Mouse (Mus musculus) midbrain, embryonic 10.5 days (tissue): ENCODE measurements around the gene Plb1. TPM values are rescaled to one million over a fixed set of nuclear protein-coding genes. Genes with fewer than 3 reads are reported as not detected.

ENCODE experiments used
- DNase-seq: peaks from one replicate; pipeline ENCODE4 v3.0.0-alpha.2; 2017; ENCODE audit warnings: low spot score
- H3K27ac ChIP-seq: fragments of 300-500 bp; sonication (generic); replicated peaks from 2 replicates; pipeline ENCODE4 v1.5.1; 2016; ENCODE audit warnings: mild to moderate bottlenecking
- H3K27me3 ChIP-seq: fragments of 300-500 bp; sonication (generic); 2 replicates; pipeline ENCODE4 v1.6.1; 2016; ENCODE audit warnings: low read depth, mild to moderate bottlenecking; ENCODE audit not compliant: poor library complexity, severe bottlenecking
- H3K36me3 ChIP-seq: fragments of 300-500 bp; sonication (generic); 2 replicates; pipeline ENCODE4 v1.6.1; 2016; ENCODE audit warnings: mild to moderate bottlenecking, moderate library complexity
- H3K4me1 ChIP-seq: fragments of 300-500 bp; sonication (generic); 2 replicates; pipeline ENCODE4 v1.6.1; 2016
- H3K4me3 ChIP-seq: fragments of 300-500 bp; sonication (generic); 2 replicates; pipeline ENCODE4 v1.5.1; 2016; ENCODE audit warnings: mild to moderate bottlenecking, moderate library complexity
- H3K9me3 ChIP-seq: fragments of 300-500 bp; sonication (generic); replicated peaks from 2 replicates; pipeline ENCODE4 v1.6.1; 2016; ENCODE audit warnings: mild to moderate bottlenecking
- WGBS: fragments of 180-500 bp; shearing (Covaris S2); methylation state at CpG from one replicate; pipeline ENCODE4 v1.1.7; 2016; 5-methylcytosine and 5-hydroxymethylcytosine counted together
- polyA plus RNA-seq: library from polyadenylated mRNA; unstranded; fragments of >200 nt; fragmentation: Nextera tagmentation; extraction: Ambion mirVana; gene quantifications from 2 replicates; pipeline ENCODE4 v1.2.1, GENCODE M21; 2016

Gene Plb1
- polyA plus RNA-seq, 1 experiment from 2014 or later, result 0.05 TPM

GRCm38 (mm10) chr5:32378546-32378945 lies 146.0 kb downstream of the Plb1 start:
- H3K9me3 ChIP-seq, result no peaks in the 10 kb centered on the region
- no peak for DNase-seq
- peaks cover 9% of the 10 kb centered on the region for H3K4me1 ChIP-seq
- H3K36me3 ChIP-seq, result no peaks in the 10 kb centered on the region
- H3K27me3 ChIP-seq, result no peaks in the 10 kb centered on the region
- no peak overlapping the region for H3K27ac ChIP-seq
- WGBS, result 60% methylated on average over 3 of the region's 3 CpGs
- no peak overlapping the region for H3K4me3 ChIP-seq

- H3K9me3 ChIP-seq, result no peaks in the 10 kb centered on the region
- no peak for DNase-seq
Measured at GRCm38 (mm10) chr5:32388656-32389055, 156.1 kb downstream of the Plb1 start.

GRCm38 (mm10) chr5:32390295-32390694 lies 157.8 kb downstream of the Plb1 start:
- no peaks in the 10 kb centered on the region for H3K27me3 ChIP-seq
- WGBS, result 78% methylated on average over 5 of the region's 5 CpGs
- no peak overlapping the region for H3K4me3 ChIP-seq
- DNase-seq, result no peak
- H3K9me3 ChIP-seq, result no peaks in the 10 kb centered on the region
- H3K27ac ChIP-seq, result no peak overlapping the region
- H3K4me1 ChIP-seq, result no peaks in the 10 kb centered on the region
- H3K36me3 ChIP-seq, result no peaks in the 10 kb centered on the region

More at GRCm38 (mm10) chr5:32388656-32389055, 156.1 kb downstream of the Plb1 start:
- Histone ChIP-seq H3K27ac (no peak overlapping the region), H3K4me3 (no peak overlapping the region), H3K36me3 (no peaks in the 10 kb centered on the region), H3K27me3 (no peaks in the 10 kb centered on the region), H3K4me1 (no peaks in the 10 kb centered on the region)

- Histone ChIP-seq H3K36me3 (no peaks in the 10 kb centered on the region), H3K27me3 (no peaks in the 10 kb centered on the region), H3K4me1 (no peaks in the 10 kb centered on the region), H3K9me3 (no peaks in the 10 kb centered on the region), H3K27ac (no peak overlapping the region), H3K4me3 (no peak overlapping the region)
- no peak for DNase-seq
Measured at GRCm38 (mm10) chr5:32392281-32392680, 159.8 kb downstream of the Plb1 start.

GRCm38 (mm10) chr5:32394586-32394985 lies 162.1 kb downstream of the Plb1 start:
- WGBS, result 92% methylated on average over 3 of the region's 3 CpGs
- Histone ChIP-seq H3K27me3 (no peaks in the 10 kb centered on the region), H3K4me3 (no peak overlapping the region), H3K4me1 (peaks cover 6% of the 10 kb centered on the region), H3K27ac (no peak overlapping the region), H3K36me3 (no peaks in the 10 kb centered on the region), H3K9me3 (no peaks in the 10 kb centered on the region)
- no peak for DNase-seq

GRCm38 (mm10) chr5:32395101-32395892 lies 162.8 kb downstream of the Plb1 start:
- Histone ChIP-seq H3K9me3 (no peaks in the 10 kb centered on the region), H3K27me3 (no peaks in the 10 kb centered on the region), H3K4me1 (peaks cover 6% of the 10 kb centered on the region), H3K4me3 (no peak overlapping the region), H3K36me3 (no peaks in the 10 kb centered on the region), H3K27ac (no peak overlapping the region)
- no peak for DNase-seq
- WGBS, result 83% methylated on average over 9 of the region's 9 CpGs

GRCm38 (mm10) chr5:32397719-32398118 lies 165.2 kb downstream of the Plb1 start:
- Histone ChIP-seq H3K36me3 (no peaks in the 10 kb centered on the region), H3K4me1 (peaks cover 6% of the 10 kb centered on the region), H3K27ac (no peak overlapping the region), H3K27me3 (no peaks in the 10 kb centered on the region), H3K4me3 (no peak overlapping the region), H3K9me3 (no peaks in the 10 kb centered on the region)
- 85% methylated on average over 3 of the region's 3 CpGs for WGBS
- no peak for DNase-seq

GRCm38 (mm10) chr5:32400926-32401325 lies 168.4 kb downstream of the Plb1 start:
- H3K4me3 ChIP-seq, result no peak overlapping the region
- H3K36me3 ChIP-seq, result no peaks in the 10 kb centered on the region
- H3K4me1 ChIP-seq, result peaks cover 29% of the 10 kb centered on the region
- no peaks in the 10 kb centered on the region for H3K9me3 ChIP-seq
- WGBS, result 82% methylated on average over 2 of the region's 2 CpGs
- H3K27me3 ChIP-seq, result no peaks in the 10 kb centered on the region
- no peak overlapping the region for H3K27ac ChIP-seq
- DNase-seq, result no peak

- Histone ChIP-seq H3K27ac (0 out of 2 replicates have a peak overlapping the region, but pooled peaks have one; percentile 17), H3K36me3 (no peaks in the 10 kb centered on the region), H3K4me3 (no peak overlapping the region), H3K4me1 (peaks cover 22% of the 10 kb centered on the region), H3K27me3 (no peaks in the 10 kb centered on the region), H3K9me3 (no peaks in the 10 kb centered on the region)
- 74% methylated on average over 9 of the region's 9 CpGs for WGBS
- no peak for DNase-seq
Measured at GRCm38 (mm10) chr5:32403082-32403953, 170.8 kb downstream of the Plb1 start.

GRCm38 (mm10) chr5:32405199-32405855 lies 172.8 kb downstream of the Plb1 start:
- no peak for DNase-seq
- 81% methylated on average over 4 of the region's 4 CpGs for WGBS
- no peaks in the 10 kb centered on the region for H3K27me3 ChIP-seq
- no peaks in the 10 kb centered on the region for H3K36me3 ChIP-seq
- peaks cover 22% of the 10 kb centered on the region for H3K4me1 ChIP-seq
- H3K27ac ChIP-seq, result 0 out of 2 replicates have a peak overlapping the region, but pooled peaks have one; percentile 15
- H3K9me3 ChIP-seq, result no peaks in the 10 kb centered on the region
- no peak overlapping the region for H3K4me3 ChIP-seq

GRCm38 (mm10) chr5:32408771-32409170 lies 176.3 kb downstream of the Plb1 start:
- Histone ChIP-seq H3K4me3 (no peak overlapping the region), H3K27me3 (no peaks in the 10 kb centered on the region), H3K36me3 (no peaks in the 10 kb centered on the region), H3K4me1 (peaks cover 24% of the 10 kb centered on the region), H3K27ac (no peak overlapping the region), H3K9me3 (no peaks in the 10 kb centered on the region)
- WGBS, result 82% methylated on average over 1 of the region's 1 CpGs
- DNase-seq, result no peak

GRCm38 (mm10) chr5:32409747-32410146 lies 177.2 kb downstream of the Plb1 start:
- 87% methylated on average over 2 of the region's 2 CpGs for WGBS
- Histone ChIP-seq H3K9me3 (no peaks in the 10 kb centered on the region), H3K4me1 (peaks cover 22% of the 10 kb centered on the region), H3K27ac (no peak overlapping the region), H3K4me3 (no peak overlapping the region), H3K36me3 (no peaks in the 10 kb centered on the region), H3K27me3 (no peaks in the 10 kb centered on the region)
- DNase-seq, result no peak
